Mouse (Mus musculus) brain, embryonic 14.5 days (tissue): Measurements from ENCODE around the gene Nme7.

Experiments used
- CTCF ChIP-seq: fragments of 200-500 bp; IDR thresholded peaks from 2 replicates; pipeline ENCODE4 v1.5.1; 2012; ENCODE audit warnings: inconsistent platforms, mild to moderate bottlenecking, moderate library complexity, borderline replicate concordance; ENCODE audit not compliant: insufficient read depth, insufficient read length; ENCODE audit errors: extremely low read depth
- POLR2A ChIP-seq: fragments of 200-500 bp; IDR thresholded peaks from 2 replicates; pipeline ENCODE4 v1.6.1; 2012; ENCODE audit warnings: mild to moderate bottlenecking, inconsistent platforms, borderline replicate concordance; ENCODE audit not compliant: poor library complexity, insufficient read depth, insufficient read length, severe bottlenecking; ENCODE audit errors: extremely low read depth

GRCm38 (mm10) chr1:164395131-164395780 lies 91.3 kb downstream of the Nme7 start:
- no peak for TF ChIP-seq CTCF
- TF ChIP-seq POLR2A, result no peak
